Mouse (Mus musculus): Measurements from ENCODE around the gene Zbtb7b. TPM values are rescaled to one million over a fixed set of nuclear protein-coding genes. Genes with fewer than 3 reads are reported as not detected.

Zbtb7b gene
- polyA plus RNA-seq, 1 experiment from 2014 or later: 0.49 TPM

DNA sequence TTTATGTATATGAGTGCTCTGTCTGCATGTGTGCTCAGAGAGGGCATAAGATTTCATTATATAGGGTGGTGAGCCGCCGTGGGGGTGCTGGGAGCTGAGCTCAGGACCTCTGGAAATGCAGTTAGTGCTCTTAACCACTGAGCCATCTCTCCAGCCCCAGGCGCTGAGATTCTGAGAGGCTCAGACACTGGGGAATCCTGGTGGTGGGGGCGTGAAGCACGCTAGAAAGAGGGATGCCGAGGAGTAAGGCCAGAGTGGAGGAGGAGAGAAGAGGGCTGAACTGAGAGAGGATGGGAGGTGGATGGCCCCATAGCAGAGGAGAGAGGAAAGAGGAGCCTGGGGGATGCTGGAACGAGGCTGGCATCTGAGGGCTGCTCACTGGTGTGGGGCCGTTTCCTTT lies 29.9 kb downstream of the Zbtb7b start:
- H3K4me2 ChIP-seq (ENCODE audit: low read depth, low read length): no peak overlapping the region
- H3K9me3 ChIP-seq (replicated peaks; ENCODE audit: control insufficient read depth, low read length): no peaks in the 10 kb centered on the region
- no peaks in the 10 kb centered on the region for H3K27me3 ChIP-seq (ENCODE audit: control insufficient read depth, insufficient read depth, low read length)
- H3K36me3 ChIP-seq (replicated peaks; ENCODE audit: control insufficient read depth, insufficient read depth, low read depth, low read length): no peaks in the 10 kb centered on the region
- 65% methylated on average over 8 of the region's 8 CpGs for WGBS
- ATAC-seq (replicated peaks; ENCODE audit: insufficient number of reproducible peaks, low FRiP score, low TSS enrichment, low read depth): no peak
- no peak overlapping the region for H3K4me3 ChIP-seq (ENCODE audit: low read depth, low read length)
- H3K9ac ChIP-seq (replicated peaks; ENCODE audit: low read length): no peak overlapping the region
- no peak overlapping the region for H3K27ac ChIP-seq (replicated peaks; ENCODE audit: low read depth, low read length)
- no peaks in the 10 kb centered on the region for H3K4me1 ChIP-seq (ENCODE audit: control insufficient read depth, insufficient read depth, low read length)
- no peak for DNase-seq (ENCODE audit: low spot score)

GRCm38 (mm10) chr3:89361675-89362074 lies 32.9 kb downstream of the Zbtb7b start, which contains the start of gene Dcst2:
Dcst2 (plus strand) TSS chr3:89361975.
- Histone ChIP-seq H3K9me3 (replicated peaks; ENCODE audit: control insufficient read depth, low read length) (no peaks in the 10 kb centered on the region), H3K36me3 (replicated peaks; ENCODE audit: control insufficient read depth, insufficient read depth, low read depth, low read length) (no peaks in the 10 kb centered on the region), H3K4me3 (ENCODE audit: low read depth, low read length) (no peak within 1 kb of the TSS), H3K27ac (replicated peaks; ENCODE audit: low read depth, low read length) (no peak within 1 kb of the TSS), H3K27me3 (ENCODE audit: control insufficient read depth, insufficient read depth, low read length) (no peaks in the 10 kb centered on the region), H3K4me2 (ENCODE audit: low read depth, low read length) (no peak within 1 kb of the TSS), H3K9ac (replicated peaks; ENCODE audit: low read length) (no peak within 1 kb of the TSS), H3K4me1 (ENCODE audit: control insufficient read depth, insufficient read depth, low read length) (no peaks in the 10 kb centered on the region)
- WGBS: 80% methylated on average over 7 of the region's 7 CpGs
- ATAC-seq (replicated peaks; ENCODE audit: insufficient number of reproducible peaks, low FRiP score, low TSS enrichment, low read depth): no peak
- no peak for DNase-seq (ENCODE audit: low spot score)

GRCm38 (mm10) chr3:89360237-89360636 lies 34.3 kb downstream of the Zbtb7b start:
- no peaks in the 10 kb centered on the region for H3K36me3 ChIP-seq (replicated peaks; ENCODE audit: control insufficient read depth, insufficient read depth, low read depth, low read length)
- no peak for DNase-seq (ENCODE audit: low spot score)
- H3K27me3 ChIP-seq (ENCODE audit: control insufficient read depth, insufficient read depth, low read length): no peaks in the 10 kb centered on the region
- no peak for ATAC-seq (replicated peaks; ENCODE audit: insufficient number of reproducible peaks, low FRiP score, low TSS enrichment, low read depth)
- no peak overlapping the region for H3K9ac ChIP-seq (replicated peaks; ENCODE audit: low read length)
- H3K27ac ChIP-seq (replicated peaks; ENCODE audit: low read depth, low read length): no peak overlapping the region
- H3K4me2 ChIP-seq (ENCODE audit: low read depth, low read length): no peak overlapping the region
- WGBS: 77% methylated on average over 3 of the region's 3 CpGs
- H3K4me3 ChIP-seq (ENCODE audit: low read depth, low read length): no peak overlapping the region
- H3K4me1 ChIP-seq (ENCODE audit: control insufficient read depth, insufficient read depth, low read length): no peaks in the 10 kb centered on the region
- H3K9me3 ChIP-seq (replicated peaks; ENCODE audit: control insufficient read depth, low read length): no peaks in the 10 kb centered on the region

GRCm38 (mm10) chr3:89359630-89360029 lies 34.9 kb downstream of the Zbtb7b start:
- Histone ChIP-seq H3K27me3 (ENCODE audit: control insufficient read depth, insufficient read depth, low read length) (no peaks in the 10 kb centered on the region), H3K4me2 (ENCODE audit: low read depth, low read length) (no peak overlapping the region), H3K4me1 (ENCODE audit: control insufficient read depth, insufficient read depth, low read length) (no peaks in the 10 kb centered on the region), H3K27ac (replicated peaks; ENCODE audit: low read depth, low read length) (no peak overlapping the region), H3K4me3 (ENCODE audit: low read depth, low read length) (no peak overlapping the region), H3K36me3 (replicated peaks; ENCODE audit: control insufficient read depth, insufficient read depth, low read depth, low read length) (no peaks in the 10 kb centered on the region), H3K9ac (replicated peaks; ENCODE audit: low read length) (no peak overlapping the region), H3K9me3 (replicated peaks; ENCODE audit: control insufficient read depth, low read length) (no peaks in the 10 kb centered on the region)
- ATAC-seq (replicated peaks; ENCODE audit: insufficient number of reproducible peaks, low FRiP score, low TSS enrichment, low read depth) (no peak), DNase-seq (ENCODE audit: low spot score) (no peak)
- 71% methylated on average over 6 of the region's 6 CpGs for WGBS

DNA sequence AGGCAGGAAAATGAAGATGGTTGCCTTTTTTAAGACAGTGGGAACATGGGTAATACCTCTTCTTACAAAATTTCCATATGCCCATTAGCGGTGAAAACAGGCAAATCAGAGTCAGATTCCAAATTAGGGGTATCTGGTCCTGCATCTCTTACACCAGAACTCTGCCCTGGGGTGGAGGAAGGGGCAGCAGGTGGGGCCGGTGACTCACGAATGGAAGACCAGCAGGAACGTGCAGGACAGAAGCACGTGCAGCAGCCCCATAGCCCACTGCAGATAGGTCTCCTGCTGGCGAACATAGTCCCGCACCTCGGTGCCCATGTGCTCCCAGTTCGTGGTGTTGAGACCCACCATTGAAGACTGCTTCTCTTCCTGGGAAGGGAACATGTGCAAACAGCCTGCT lies 38.5 kb downstream of the Zbtb7b start:
- H3K9me3 ChIP-seq (replicated peaks; ENCODE audit: control insufficient read depth, low read length): no peaks in the 10 kb centered on the region
- no peak overlapping the region for H3K4me3 ChIP-seq (ENCODE audit: low read depth, low read length)
- no peak overlapping the region for H3K4me2 ChIP-seq (ENCODE audit: low read depth, low read length)
- no peak overlapping the region for H3K27ac ChIP-seq (replicated peaks; ENCODE audit: low read depth, low read length)
- peaks cover 2% of the 10 kb centered on the region; the same call in 1 of the 2 replicates for H3K27me3 ChIP-seq (ENCODE audit: control insufficient read depth, insufficient read depth, low read length)
- 72% methylated on average over 9 of the region's 9 CpGs for WGBS
- no peaks in the 10 kb centered on the region for H3K4me1 ChIP-seq (ENCODE audit: control insufficient read depth, insufficient read depth, low read length)
- H3K36me3 ChIP-seq (replicated peaks; ENCODE audit: control insufficient read depth, insufficient read depth, low read depth, low read length): no peaks in the 10 kb centered on the region
- ATAC-seq (replicated peaks; ENCODE audit: insufficient number of reproducible peaks, low FRiP score, low TSS enrichment, low read depth) (no peak), DNase-seq (ENCODE audit: low spot score) (no peak)
- H3K9ac ChIP-seq (replicated peaks; ENCODE audit: low read length): no peak overlapping the region

DNA sequence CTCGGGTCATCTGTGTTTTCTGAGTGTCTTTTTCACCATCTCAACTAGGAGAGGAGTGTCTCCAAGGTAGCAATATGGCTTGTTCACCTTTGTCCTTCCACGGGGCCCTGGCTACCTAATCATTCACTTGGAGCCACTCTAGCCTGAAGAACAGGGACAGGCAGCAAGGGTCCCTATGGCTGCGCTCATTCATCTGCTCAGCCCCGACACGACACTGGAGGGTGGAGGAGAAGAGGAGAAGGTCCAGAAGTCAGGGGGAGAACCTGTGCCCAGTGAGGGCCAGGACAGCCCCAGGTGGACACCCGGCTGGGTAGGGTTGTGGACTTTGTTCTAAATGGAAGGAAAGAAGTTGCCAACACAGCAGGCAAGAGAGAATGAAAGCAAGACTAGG lies 39.1 kb downstream of the Zbtb7b start:
- no peak overlapping the region for H3K27ac ChIP-seq (replicated peaks; ENCODE audit: low read depth, low read length)
- no peaks in the 10 kb centered on the region for H3K9me3 ChIP-seq (replicated peaks; ENCODE audit: control insufficient read depth, low read length)
- H3K36me3 ChIP-seq (replicated peaks; ENCODE audit: control insufficient read depth, insufficient read depth, low read depth, low read length): no peaks in the 10 kb centered on the region
- H3K9ac ChIP-seq (replicated peaks; ENCODE audit: low read length): no peak overlapping the region
- DNase-seq (ENCODE audit: low spot score) (no peak), ATAC-seq (replicated peaks; ENCODE audit: insufficient number of reproducible peaks, low FRiP score, low TSS enrichment, low read depth) (no peak)
- H3K27me3 ChIP-seq (ENCODE audit: control insufficient read depth, insufficient read depth, low read length): peaks cover 2% of the 10 kb centered on the region; the same call in 1 of the 2 replicates
- H3K4me3 ChIP-seq (ENCODE audit: low read depth, low read length): no peak overlapping the region
- no peak overlapping the region for H3K4me2 ChIP-seq (ENCODE audit: low read depth, low read length)
- H3K4me1 ChIP-seq (ENCODE audit: control insufficient read depth, insufficient read depth, low read length): no peaks in the 10 kb centered on the region
- whole genome bisulfite sequencing: 85% methylated on average over 6 of the region's 6 CpGs

- no peak overlapping the region for H3K9ac ChIP-seq (replicated peaks; ENCODE audit: low read length)
- peaks cover 2% of the 10 kb centered on the region; the same call in 1 of the 2 replicates for H3K27me3 ChIP-seq (ENCODE audit: control insufficient read depth, insufficient read depth, low read length)
- H3K4me2 ChIP-seq (ENCODE audit: low read depth, low read length): no peak overlapping the region
- H3K4me3 ChIP-seq (ENCODE audit: low read depth, low read length): no peak overlapping the region
- ATAC-seq (replicated peaks; ENCODE audit: insufficient number of reproducible peaks, low FRiP score, low TSS enrichment, low read depth): 0 out of 2 replicates have a peak, but pooled peaks have one; percentile 14
- H3K4me1 ChIP-seq (ENCODE audit: control insufficient read depth, insufficient read depth, low read length): no peaks in the 10 kb centered on the region
- H3K36me3 ChIP-seq (replicated peaks; ENCODE audit: control insufficient read depth, insufficient read depth, low read depth, low read length): no peaks in the 10 kb centered on the region
- 16% methylated on average over 5 of the region's 5 CpGs for WGBS
- H3K27ac ChIP-seq (replicated peaks; ENCODE audit: low read depth, low read length): no peak overlapping the region
- H3K9me3 ChIP-seq (replicated peaks; ENCODE audit: control insufficient read depth, low read length): no peaks in the 10 kb centered on the region
- peak; percentile 87 for DNase-seq (ENCODE audit: low spot score)
These were observed 39.6 kb downstream of the Zbtb7b start for GRCm38 (mm10) chr3:89354816-89355511.

- H3K27ac ChIP-seq (replicated peaks; ENCODE audit: low read depth, low read length): no peak overlapping the region
- 40% methylated on average over 5 of the region's 5 CpGs for WGBS
- H3K4me2 ChIP-seq (ENCODE audit: low read depth, low read length): no peak overlapping the region
- ATAC-seq (replicated peaks; ENCODE audit: insufficient number of reproducible peaks, low FRiP score, low TSS enrichment, low read depth) (no peak), DNase-seq (ENCODE audit: low spot score) (no peak)
- no peaks in the 10 kb centered on the region for H3K36me3 ChIP-seq (replicated peaks; ENCODE audit: control insufficient read depth, insufficient read depth, low read depth, low read length)
- no peak overlapping the region for H3K4me3 ChIP-seq (ENCODE audit: low read depth, low read length)
- H3K9ac ChIP-seq (replicated peaks; ENCODE audit: low read length): no peak overlapping the region
- peaks cover 3% of the 10 kb centered on the region for H3K4me1 ChIP-seq (ENCODE audit: control insufficient read depth, insufficient read depth, low read length)
- H3K27me3 ChIP-seq (ENCODE audit: control insufficient read depth, insufficient read depth, low read length): peaks cover 2% of the 10 kb centered on the region; the same call in 1 of the 2 replicates
- H3K9me3 ChIP-seq (replicated peaks; ENCODE audit: control insufficient read depth, low read length): no peaks in the 10 kb centered on the region
These were observed 43.3 kb downstream of the Zbtb7b start for GRCm38 (mm10) chr3:89351271-89351670.
